Mouse (Mus musculus) heart, postnatal 0 days (tissue): ENCODE results near the gene Tnfrsf18.

ENCODE experiments used
- CTCF ChIP-seq: IDR thresholded peaks from 2 replicates; pipeline ENCODE4 v1.5.1; 2016; ENCODE audit warnings: antibody characterized with exemption, control low read depth, low read depth
- EP300 ChIP-seq: IDR thresholded peaks from 2 replicates; pipeline ENCODE4 v1.6.1; 2016; ENCODE audit warnings: antibody characterized with exemption, low read depth

GRCm38 (mm10) chr4:156070716-156071115 is 44.8 kb downstream of the Tnfrsf18 start:
- TF ChIP-seq CTCF (no peak), EP300 (no peak)
